In the genomic region with DNA sequence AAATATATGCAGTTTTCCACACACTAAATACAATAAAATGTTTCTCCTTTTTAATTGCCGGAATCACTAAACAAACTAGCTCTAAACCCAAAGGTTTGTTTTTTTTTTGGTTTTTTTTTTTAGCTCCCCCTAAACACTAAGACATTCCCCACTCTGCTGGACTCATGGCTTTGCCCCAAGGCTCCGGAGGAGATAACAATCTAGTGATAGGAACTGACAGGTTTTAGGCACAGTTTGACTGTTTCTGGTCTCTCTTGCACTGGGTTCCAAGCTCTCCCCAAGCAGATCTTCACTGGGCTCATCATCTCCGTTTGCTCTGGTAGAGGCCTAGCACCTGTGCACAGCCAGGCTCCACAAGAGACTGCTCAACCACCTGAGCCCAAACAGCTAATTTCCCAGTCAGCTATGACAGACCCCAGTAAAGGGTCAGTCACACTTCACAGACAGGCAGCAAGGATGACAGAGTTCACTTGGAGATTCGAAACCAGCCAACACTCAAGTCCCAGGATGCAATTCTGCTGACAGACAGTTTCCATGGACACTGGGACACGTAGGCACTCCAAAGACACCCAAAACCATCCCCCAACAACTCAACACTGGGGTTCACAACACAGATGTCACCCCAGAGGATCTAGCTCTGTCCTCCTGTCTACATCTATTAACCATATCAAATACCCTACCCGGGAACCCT, we compare ENCODE assay signal across 8 mouse cellular contexts. TPM values are rescaled to one million over a fixed set of nuclear protein-coding genes. Genes with fewer than 3 reads are reported as not detected.
DNase-seq lines count a peak whose midpoint lies in the region; ATAC-seq and TF ChIP-seq lines count a peak whose summit lies in the region.

No protein-coding gene starts in this region.

- peak overlapping the region; percentile 55 for H3K4me2 ChIP-seq in kidney, embryonic 14.5 days (replicated peaks; ENCODE audit: low read depth, low read length)
- H3K4me2 ChIP-seq in hindbrain, embryonic 12.5 days (replicated peaks), result peak overlapping the region; percentile 78
- H3K4me2 ChIP-seq in midbrain, embryonic 12.5 days (replicated peaks), result peak overlapping the region; percentile 84

- H3K9ac ChIP-seq in kidney, embryonic 14.5 days (ENCODE audit: low read depth, low read length), result peak overlapping the region; percentile 77
- peak overlapping the region; percentile 83 for H3K9ac ChIP-seq in hindbrain, embryonic 12.5 days
- peak overlapping the region; percentile 73; the same call in 1 of the 2 replicates for H3K9ac ChIP-seq in midbrain, embryonic 12.5 days (replicated peaks)

- no peaks in the 10 kb centered on the region for H3K9me3 ChIP-seq in kidney, embryonic 14.5 days (ENCODE audit: control insufficient read depth, low read length)
- no peaks in the 10 kb centered on the region for H3K9me3 ChIP-seq in hindbrain, embryonic 12.5 days (replicated peaks)
- H3K9me3 ChIP-seq in midbrain, embryonic 12.5 days, result no peaks in the 10 kb centered on the region

- H3K4me1 ChIP-seq in kidney, embryonic 14.5 days (ENCODE audit: control insufficient read depth, insufficient read depth, low read length), result peaks cover 23% of the 10 kb centered on the region
- peaks cover 30% of the 10 kb centered on the region for H3K4me1 ChIP-seq in bone marrow macrophage, adult 2 months (ENCODE audit: control insufficient read depth, insufficient read depth, low read length)
- H3K4me1 ChIP-seq in hindbrain, embryonic 12.5 days, result peaks cover 28% of the 10 kb centered on the region
- peaks cover 25% of the 10 kb centered on the region for H3K4me1 ChIP-seq in midbrain, embryonic 12.5 days

- TF ChIP-seq CTCF in bone marrow macrophage, adult 2 months (IDR thresholded peaks at IDR 0.05; ENCODE audit: low read depth, low read length), result no peak

- DNase-seq in kidney, postnatal 4 days, result no peak
- no peak for DNase-seq in left cerebral cortex, adult 8-10 months (ENCODE audit: low spot score in 2 of 2)
- DNase-seq in right cerebral cortex, adult 18-20 months, result no peak
- DNase-seq in cerebellum, postnatal 4 days (ENCODE audit: low spot score in 2 of 2), result no peak

- no peak overlapping the region for H3K27ac ChIP-seq in kidney, embryonic 14.5 days (ENCODE audit: low read depth, low read length)
- peak overlapping the region; percentile 14; the same call in 1 of the 2 replicates for H3K27ac ChIP-seq in bone marrow macrophage, adult 2 months (ENCODE audit: insufficient read depth, low read depth, low read length)
- H3K27ac ChIP-seq in hindbrain, embryonic 12.5 days, result 0 out of 2 replicates have a peak overlapping the region, but pooled peaks have one; percentile 12
- H3K27ac ChIP-seq in midbrain, embryonic 12.5 days (replicated peaks), result no peak overlapping the region

- ATAC-seq in kidney, embryonic 14.5 days (ENCODE audit: low FRiP score, low TSS enrichment), result no peak
- no peak for ATAC-seq in hindbrain, embryonic 12.5 days (ENCODE audit: low FRiP score)
- ATAC-seq in midbrain, embryonic 12.5 days (ENCODE audit: low FRiP score, low read depth), result no peak

- peak overlapping the region; percentile 84 for H3K4me3 ChIP-seq in kidney, embryonic 14.5 days (ENCODE audit: low read length)
- peak overlapping the region; percentile 86 for H3K4me3 ChIP-seq in bone marrow macrophage, adult 2 months (ENCODE audit: insufficient read depth, low read length)
- peak overlapping the region; percentile 89 for H3K4me3 ChIP-seq in hindbrain, embryonic 12.5 days
- H3K4me3 ChIP-seq in midbrain, embryonic 12.5 days, result peak overlapping the region; percentile 84

- no peak for TF ChIP-seq POLR2A in bone marrow macrophage, adult 2 months (IDR thresholded peaks at IDR 0.05; ENCODE audit: borderline replicate concordance, low read depth, low read length)

- H3K36me3 ChIP-seq in kidney, embryonic 14.5 days (ENCODE audit: control insufficient read depth, insufficient read depth, low read length), result no peaks in the 10 kb centered on the region; the same call in 1 of the 2 replicates
- peaks cover 4% of the 10 kb centered on the region; the same call in 1 of the 2 replicates for H3K36me3 ChIP-seq in hindbrain, embryonic 12.5 days
- H3K36me3 ChIP-seq in midbrain, embryonic 12.5 days, result peaks cover 6% of the 10 kb centered on the region; the same call in 1 of the 2 replicates

- WGBS in kidney, embryonic 14.5 days, result 35% methylated on average over 6 of the region's 6 CpGs
- 45% methylated on average over 6 of the region's 6 CpGs for WGBS in hindbrain, embryonic 12.5 days
- 52% methylated on average over 6 of the region's 6 CpGs for WGBS in midbrain, embryonic 12.5 days

- no peaks in the 10 kb centered on the region for H3K27me3 ChIP-seq in kidney, embryonic 14.5 days (ENCODE audit: control insufficient read depth, insufficient read depth, low read length)
- H3K27me3 ChIP-seq in hindbrain, embryonic 12.5 days, result no peaks in the 10 kb centered on the region
- H3K27me3 ChIP-seq in midbrain, embryonic 12.5 days, result no peaks in the 10 kb centered on the region

RNA-seq across cellular contexts. Expression of a gene that starts 1.5 kb away (rescaled TPM):
- polyA plus RNA-seq in kidney, embryonic 14.5 days (2014; fragmentation: Nextera tagmentation; extraction: Ambion mirVana), result 81.2 and 89.0 TPM in 2 replicates
- 50.1 and 60.0 TPM in 2 replicates for polyA plus RNA-seq in bone marrow macrophage, adult 2 months (2012; ENCODE audit: insufficient read depth, insufficient read length, missing spikeins)
- 121 and 125 TPM in 2 replicates for polyA plus RNA-seq in hindbrain, embryonic 12.5 days (2016; fragmentation: Nextera tagmentation; extraction: Ambion mirVana)
- polyA plus RNA-seq in midbrain, embryonic 12.5 days (2016; fragmentation: Nextera tagmentation; extraction: Ambion mirVana), result 105 and 106 TPM in 2 replicates
- 10 to 100 TPM; 80.0 to 98.8 (median 89.6) TPM for total RNA-seq in left cerebral cortex, adult 8-10 months (2022)

RNA-seq across cellular contexts. Expression of a gene that starts 50.9 kb away (rescaled TPM):
- polyA plus RNA-seq in kidney, embryonic 14.5 days (2014; fragmentation: Nextera tagmentation; extraction: Ambion mirVana), result 97.3 and 115 TPM in 2 replicates
- 21.1 and 37.7 TPM in 2 replicates for polyA plus RNA-seq in bone marrow macrophage, adult 2 months (2012; ENCODE audit: insufficient read depth, insufficient read length, missing spikeins)
- 45.8 and 52.7 TPM in 2 replicates for polyA plus RNA-seq in hindbrain, embryonic 12.5 days (2016; fragmentation: Nextera tagmentation; extraction: Ambion mirVana)
- polyA plus RNA-seq in midbrain, embryonic 12.5 days (2016; fragmentation: Nextera tagmentation; extraction: Ambion mirVana), result 56.8 and 57.4 TPM in 2 replicates
- total RNA-seq in left cerebral cortex, adult 8-10 months (2022), result 10 to 100 TPM; 27.8 to 44.9 (median 35.4) TPM

RNA-seq across cellular contexts. Expression of a gene that starts 51.1 kb away (rescaled TPM):
- polyA plus RNA-seq in kidney, embryonic 14.5 days (2014; fragmentation: Nextera tagmentation; extraction: Ambion mirVana), result 12.2 and 15.6 TPM in 2 replicates
- polyA plus RNA-seq in bone marrow macrophage, adult 2 months (2012; ENCODE audit: insufficient read depth, insufficient read length, missing spikeins), result 20.2 and 21.8 TPM in 2 replicates
- 17.3 and 22.0 TPM in 2 replicates for polyA plus RNA-seq in hindbrain, embryonic 12.5 days (2016; fragmentation: Nextera tagmentation; extraction: Ambion mirVana)
- 20.8 and 22.9 TPM in 2 replicates for polyA plus RNA-seq in midbrain, embryonic 12.5 days (2016; fragmentation: Nextera tagmentation; extraction: Ambion mirVana)
- total RNA-seq in left cerebral cortex, adult 8-10 months (2022), result 10 to 100 TPM; 15.7 to 17.7 (median 17.0) TPM

Comparison
In these comparisons a context has a peak if more than half of its experiments do, and no peak if none do; other contexts are left out.
1. H3K27ac ChIP-seq: peak in bone marrow macrophage, adult 2 months (single experiment) and hindbrain, embryonic 12.5 days (single experiment); none in kidney, embryonic 14.5 days (single experiment) and midbrain, embryonic 12.5 days (single experiment).
2. Peak in every context shown above with its lines, with median percentiles within 50 percentile points of each other: H3K4me2 ChIP-seq, H3K4me3 ChIP-seq and H3K9ac ChIP-seq.